Mouse (Mus musculus) hindbrain, embryonic 12.5 days (tissue): ENCODE measurements around the gene Trp53i11. TPM values are rescaled to one million over a fixed set of nuclear protein-coding genes. Genes with fewer than 3 reads are reported as not detected.
A peak's percentile ranks its signal among the peaks of the same experiment; 100 is the strongest.

Experiments used
- ATAC-seq: fragments of 200-750 bp; cut with Nextera tagmentation; 2 replicates; pipeline ENCODE4 v1.8.0; 2017; ENCODE audit warnings: moderate TSS enrichment; ENCODE audit not compliant: low FRiP score
- H3K27ac ChIP-seq: fragments of 300-500 bp; sonication (generic); 2 replicates; pipeline ENCODE4 v1.5.1; 2016; ENCODE audit warnings: mild to moderate bottlenecking
- H3K27me3 ChIP-seq: fragments of 300-500 bp; sonication (generic); 2 replicates; pipeline ENCODE4 v1.6.1; 2016; ENCODE audit warnings: mild to moderate bottlenecking
- H3K36me3 ChIP-seq: fragments of 300-500 bp; sonication (generic); 2 replicates; pipeline ENCODE4 v1.6.1; 2016; ENCODE audit warnings: mild to moderate bottlenecking
- H3K4me1 ChIP-seq: fragments of 300-500 bp; sonication (generic); 2 replicates; pipeline ENCODE4 v1.6.1; 2016
- H3K4me2 ChIP-seq: fragments of 300-500 bp; sonication (generic); replicated peaks from 2 replicates; pipeline ENCODE4 v1.6.1; 2016; ENCODE audit warnings: mild to moderate bottlenecking
- H3K4me3 ChIP-seq: fragments of 300-500 bp; sonication (generic); 2 replicates; pipeline ENCODE4 v1.5.1; 2016; ENCODE audit warnings: mild to moderate bottlenecking
- H3K9ac ChIP-seq: fragments of 300-500 bp; sonication (generic); 2 replicates; pipeline ENCODE4 v1.6.1; 2016; ENCODE audit warnings: mild to moderate bottlenecking, moderate library complexity
- H3K9me3 ChIP-seq: fragments of 300-500 bp; sonication (generic); replicated peaks from 2 replicates; pipeline ENCODE4 v1.6.1; 2016; ENCODE audit warnings: mild to moderate bottlenecking
- WGBS: fragments of 180-500 bp; shearing (Covaris S2); methylation state at CpG from one replicate; pipeline ENCODE4 v1.1.7; 2016; 5-methylcytosine and 5-hydroxymethylcytosine counted together
- polyA plus RNA-seq: library from polyadenylated mRNA; unstranded; fragments of >200 nt; fragmentation: Nextera tagmentation; extraction: Ambion mirVana; gene quantifications from 2 replicates; pipeline ENCODE4 v1.2.1, GENCODE M21; 2016

Gene Trp53i11
- polyA plus RNA-seq, 1 experiment from 2014 or later, result 142 TPM

DNA sequence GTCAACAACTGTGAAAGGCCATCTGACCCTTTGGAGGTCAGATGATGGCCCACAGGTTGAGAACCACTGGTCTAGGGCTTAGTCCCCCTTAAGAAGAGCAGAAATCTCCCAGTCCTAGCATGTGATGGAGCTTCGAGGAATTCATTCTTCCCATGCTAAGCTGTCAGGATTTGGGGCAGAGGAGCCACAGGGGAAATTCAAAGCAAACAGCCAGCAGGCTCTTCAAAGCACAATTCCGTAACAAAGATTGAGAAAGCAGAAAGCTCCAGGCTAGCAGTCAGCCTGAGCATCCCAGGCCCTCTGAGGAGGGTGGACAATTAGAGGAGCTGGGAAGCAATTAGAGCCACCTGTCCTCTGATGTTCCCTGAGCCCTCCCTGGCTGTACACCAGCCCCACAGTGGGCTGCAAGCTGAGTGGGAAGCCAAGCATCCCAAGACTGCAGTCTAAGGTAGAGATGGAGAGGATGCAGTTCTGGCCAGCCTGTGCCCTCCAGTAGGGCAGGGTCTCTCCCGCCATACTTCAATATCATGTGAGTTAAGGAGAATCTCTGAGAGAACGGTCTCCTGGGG is 26.8 kb upstream of the Trp53i11 start:
- WGBS, result 64% methylated on average over 4 of the region's 4 CpGs
- H3K4me1 ChIP-seq, result peaks cover 8% of the 10 kb centered on the region; the same call in 1 of the 2 replicates
- no peaks in the 10 kb centered on the region for H3K36me3 ChIP-seq
- H3K27ac ChIP-seq, result peak overlapping the region; percentile 30; the same call in 1 of the 2 replicates
- no peak overlapping the region for H3K4me3 ChIP-seq
- peak; percentile 54 for ATAC-seq
- no peaks in the 10 kb centered on the region for H3K27me3 ChIP-seq
- H3K4me2 ChIP-seq, result no peak overlapping the region
- no peaks in the 10 kb centered on the region for H3K9me3 ChIP-seq
- no peak overlapping the region for H3K9ac ChIP-seq

DNA sequence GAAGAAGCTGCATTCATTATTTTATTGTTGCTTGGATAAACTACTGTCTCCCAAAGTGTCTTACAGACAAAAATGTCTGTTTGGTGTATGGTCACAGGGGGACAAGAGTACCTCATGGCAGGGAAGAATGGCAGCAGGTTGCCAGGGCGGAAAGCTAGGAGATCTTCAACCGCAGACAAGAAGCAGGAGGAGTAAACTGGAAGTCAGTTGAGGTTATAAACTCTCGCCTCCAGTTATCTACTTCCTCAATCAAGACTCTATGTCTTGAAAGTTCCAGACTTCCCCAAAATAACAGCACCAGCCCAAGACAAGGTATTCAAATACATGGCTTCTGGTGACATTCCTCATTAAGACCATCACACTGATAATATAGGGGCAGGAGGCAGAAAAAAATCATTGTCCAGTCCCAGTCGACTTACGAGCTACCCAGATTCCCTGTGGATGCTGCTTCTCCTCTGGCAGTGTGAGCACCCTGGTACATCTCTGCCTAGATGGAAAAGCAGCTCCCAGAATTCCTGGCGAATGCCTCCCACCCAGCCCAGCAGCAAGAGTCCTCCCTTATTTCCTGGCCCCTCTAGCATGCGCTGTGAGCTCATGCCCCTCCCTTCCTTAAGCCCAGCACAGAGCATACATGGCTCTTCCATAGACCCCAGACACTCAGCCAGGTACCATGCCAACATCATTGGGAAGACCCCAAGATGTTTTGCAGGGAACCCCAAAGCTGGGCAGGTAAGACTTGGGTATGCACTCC is 25.3 kb upstream of the Trp53i11 start:
- Histone ChIP-seq H3K4me2 (no peak overlapping the region), H3K27me3 (no peaks in the 10 kb centered on the region), H3K4me3 (no peak overlapping the region), H3K9ac (no peak overlapping the region), H3K36me3 (no peaks in the 10 kb centered on the region), H3K27ac (no peak overlapping the region), H3K9me3 (no peaks in the 10 kb centered on the region), H3K4me1 (peaks cover 15% of the 10 kb centered on the region; the same call in 1 of the 2 replicates)
- no peak for ATAC-seq
- 86% methylated on average over 7 of the region's 7 CpGs for WGBS

DNA sequence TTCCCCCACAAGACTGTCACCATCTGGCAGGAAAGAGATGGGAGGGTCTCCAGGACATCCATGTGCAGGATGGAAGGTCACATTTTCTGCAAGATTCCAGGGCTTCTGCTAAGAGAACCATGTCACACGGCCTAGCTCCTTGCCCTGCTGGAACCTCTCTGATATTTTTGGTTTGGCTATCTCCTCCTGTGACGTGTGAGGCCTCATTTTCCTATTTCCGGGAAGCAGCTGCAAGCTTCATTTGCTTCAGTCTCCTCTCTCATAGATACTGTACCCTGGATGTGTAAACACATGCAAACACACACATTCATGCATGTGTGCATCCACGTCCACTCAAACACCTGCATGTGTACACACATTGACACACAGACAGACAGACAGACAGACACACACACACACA is 24.6 kb upstream of the Trp53i11 start:
- Histone ChIP-seq H3K4me3 (no peak overlapping the region), H3K9me3 (no peaks in the 10 kb centered on the region), H3K4me1 (peaks cover 15% of the 10 kb centered on the region; the same call in 1 of the 2 replicates), H3K9ac (no peak overlapping the region), H3K27me3 (no peaks in the 10 kb centered on the region), H3K27ac (no peak overlapping the region), H3K4me2 (no peak overlapping the region), H3K36me3 (no peaks in the 10 kb centered on the region)
- WGBS, result 84% methylated on average over 4 of the region's 4 CpGs
- no peak for ATAC-seq

DNA sequence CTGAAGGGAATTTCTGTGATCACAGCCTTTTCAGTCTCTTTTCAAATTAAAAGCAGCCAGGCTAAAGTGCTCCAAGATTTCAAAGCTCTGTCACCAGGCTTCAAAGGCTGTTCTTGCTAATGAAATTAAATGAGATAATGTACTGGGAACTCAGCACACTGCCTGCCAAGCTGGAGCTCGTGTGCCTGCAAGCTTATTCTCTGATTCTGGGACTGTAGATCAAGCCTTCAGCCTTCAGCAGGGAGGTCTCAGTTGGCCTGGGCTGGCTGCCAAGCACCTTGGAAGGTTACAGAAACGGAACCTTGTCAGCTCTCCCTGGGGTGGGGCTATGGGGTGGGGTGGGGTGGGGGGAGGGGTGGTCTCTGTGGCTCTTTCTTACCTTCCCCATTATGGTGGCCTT is 24.0 kb upstream of the Trp53i11 start:
- 29% methylated on average over 2 of the region's 2 CpGs for WGBS
- Histone ChIP-seq H3K9ac (no peak overlapping the region), H3K4me3 (no peak overlapping the region), H3K36me3 (no peaks in the 10 kb centered on the region), H3K4me1 (peaks cover 15% of the 10 kb centered on the region; the same call in 1 of the 2 replicates), H3K9me3 (no peaks in the 10 kb centered on the region), H3K27me3 (no peaks in the 10 kb centered on the region), H3K27ac (no peak overlapping the region), H3K4me2 (no peak overlapping the region)
- no peak for ATAC-seq

DNA sequence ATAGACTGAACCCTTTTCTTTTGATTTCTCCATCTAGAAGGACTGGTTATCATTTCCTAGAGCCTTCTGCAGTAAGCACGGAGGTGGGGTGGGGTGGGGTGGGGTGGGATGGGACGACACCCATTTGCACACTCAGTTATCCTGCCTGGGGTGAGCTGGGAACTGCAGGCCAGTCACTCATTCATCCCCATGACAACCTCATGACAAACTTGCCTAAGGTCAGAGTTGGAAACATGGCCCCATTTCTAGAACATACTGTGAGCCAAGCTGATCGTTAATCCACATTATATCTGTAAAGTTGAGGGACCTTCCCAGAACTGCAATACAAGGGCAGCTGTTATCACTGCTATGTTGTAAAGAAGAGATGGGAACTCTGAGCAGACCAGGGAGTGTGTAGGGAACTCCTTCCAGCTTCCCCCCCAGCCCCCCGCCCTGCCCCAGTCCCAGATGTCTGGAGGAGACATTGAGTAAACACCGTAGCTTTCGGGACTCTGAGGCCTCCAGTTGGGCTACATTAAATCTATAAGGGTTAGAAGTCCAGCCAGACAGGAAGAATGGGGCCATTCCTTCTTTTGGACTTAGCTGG is 23.5 kb upstream of the Trp53i11 start:
- no peak overlapping the region for H3K9ac ChIP-seq
- peaks cover 15% of the 10 kb centered on the region; the same call in 1 of the 2 replicates for H3K4me1 ChIP-seq
- no peak overlapping the region for H3K27ac ChIP-seq
- no peak for ATAC-seq
- 80% methylated on average over 6 of the region's 6 CpGs for WGBS
- H3K27me3 ChIP-seq, result no peaks in the 10 kb centered on the region
- no peak overlapping the region for H3K4me2 ChIP-seq
- no peaks in the 10 kb centered on the region for H3K9me3 ChIP-seq
- H3K4me3 ChIP-seq, result no peak overlapping the region
- H3K36me3 ChIP-seq, result no peaks in the 10 kb centered on the region

DNA sequence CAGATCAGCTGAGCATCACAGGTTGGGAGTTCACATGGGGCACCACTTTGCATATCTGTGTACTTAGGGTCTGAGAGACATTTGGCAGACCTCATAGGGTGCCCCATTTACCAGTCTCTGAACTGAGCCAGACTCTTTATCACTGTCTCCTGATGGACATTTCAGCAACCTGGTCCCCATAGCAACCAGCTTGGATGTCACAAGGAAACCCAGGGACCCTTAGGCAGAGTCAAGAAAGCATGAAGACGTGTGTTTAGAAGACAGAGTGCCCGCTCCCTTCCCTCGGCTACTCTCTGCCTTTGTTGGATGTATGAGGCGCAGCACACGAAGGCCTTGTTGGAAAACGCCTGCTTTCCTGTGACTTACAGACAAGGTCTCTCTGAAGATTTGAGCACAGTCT is 21.1 kb upstream of the Trp53i11 start:
- no peaks in the 10 kb centered on the region for H3K9me3 ChIP-seq
- no peaks in the 10 kb centered on the region for H3K27me3 ChIP-seq
- H3K9ac ChIP-seq, result no peak overlapping the region
- H3K4me2 ChIP-seq, result no peak overlapping the region
- no peaks in the 10 kb centered on the region for H3K36me3 ChIP-seq
- H3K27ac ChIP-seq, result no peak overlapping the region
- peaks cover 25% of the 10 kb centered on the region; the same call in 1 of the 2 replicates for H3K4me1 ChIP-seq
- 69% methylated on average over 6 of the region's 6 CpGs for WGBS
- peak; percentile 29; the same call in 1 of the 2 replicates for ATAC-seq
- no peak overlapping the region for H3K4me3 ChIP-seq

DNA sequence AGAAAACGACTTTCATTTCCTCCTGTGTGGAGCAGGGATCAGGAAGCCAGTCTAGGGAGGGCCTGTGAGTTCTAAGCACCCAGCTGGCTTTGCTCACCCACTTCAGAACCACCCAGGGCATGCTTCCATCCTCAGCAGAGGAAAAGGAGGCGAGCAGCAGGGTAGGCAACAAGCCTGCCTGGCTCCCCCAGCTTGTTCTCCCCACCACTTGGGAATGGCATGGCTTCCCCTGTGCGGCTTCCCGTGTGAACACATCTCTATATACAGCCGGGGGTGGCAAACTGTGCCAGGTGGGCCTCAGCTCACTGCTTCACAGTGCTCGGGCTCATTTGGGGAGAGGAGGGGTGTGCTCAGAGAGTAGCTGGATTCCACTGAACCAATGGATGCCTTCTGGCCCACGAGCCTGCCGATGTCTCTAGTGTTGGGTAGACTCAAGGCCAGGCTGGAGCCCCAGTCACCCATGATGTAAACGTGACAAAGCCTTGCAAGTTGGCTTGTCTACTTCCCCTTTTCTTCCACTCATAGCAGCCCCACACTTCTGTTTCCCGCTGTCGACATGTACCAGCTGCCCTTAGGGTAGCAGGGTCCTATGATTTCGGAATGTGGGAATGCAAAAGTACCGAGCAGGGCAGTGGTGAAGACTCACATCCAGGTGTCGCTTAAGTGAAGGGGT is 20.5 kb upstream of the Trp53i11 start:
- no peaks in the 10 kb centered on the region for H3K27me3 ChIP-seq
- no peak for ATAC-seq
- H3K36me3 ChIP-seq, result no peaks in the 10 kb centered on the region
- H3K4me1 ChIP-seq, result peaks cover 28% of the 10 kb centered on the region; the same call in 1 of the 2 replicates
- H3K9ac ChIP-seq, result no peak overlapping the region
- H3K27ac ChIP-seq, result no peak overlapping the region
- no peaks in the 10 kb centered on the region for H3K9me3 ChIP-seq
- no peak overlapping the region for H3K4me3 ChIP-seq
- 82% methylated on average over 14 of the region's 14 CpGs for WGBS
- no peak overlapping the region for H3K4me2 ChIP-seq

DNA sequence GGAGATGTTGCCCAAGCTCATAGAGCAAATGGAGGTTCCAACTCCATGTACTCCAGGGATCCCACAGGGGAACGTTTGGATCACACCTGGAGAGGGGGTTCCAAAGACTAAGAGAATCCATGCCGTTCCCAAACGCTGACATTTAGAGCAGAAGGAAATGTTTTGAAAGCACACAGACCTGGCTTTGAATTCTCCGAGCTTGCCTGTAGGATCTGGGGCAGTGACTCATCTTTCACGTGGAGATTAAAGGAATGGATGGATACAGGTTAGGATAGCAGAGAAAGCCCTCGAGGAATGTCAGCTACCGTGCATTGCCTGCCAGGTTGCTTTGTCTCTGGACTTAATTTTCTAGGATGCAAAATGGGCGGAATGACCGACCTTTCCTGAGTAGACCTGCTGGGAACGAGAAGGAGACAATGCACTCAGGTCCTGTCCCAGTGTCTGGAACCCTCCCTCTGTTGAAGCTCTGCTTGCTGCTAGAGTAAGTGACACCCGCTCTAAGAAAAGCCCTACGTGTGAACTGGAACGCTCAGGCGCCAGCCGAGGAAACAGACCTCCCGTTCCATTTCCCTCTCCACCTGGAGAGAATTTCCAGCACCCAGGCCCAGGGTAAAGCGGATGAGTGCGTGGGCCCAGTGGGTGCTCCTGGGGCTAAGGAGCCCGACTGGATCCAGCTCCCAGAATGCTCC is 17.0 kb upstream of the Trp53i11 start:
- Histone ChIP-seq H3K9me3 (no peaks in the 10 kb centered on the region), H3K9ac (no peak overlapping the region), H3K27me3 (no peaks in the 10 kb centered on the region), H3K27ac (peak overlapping the region; percentile 44; the same call in 1 of the 2 replicates), H3K4me2 (no peak overlapping the region), H3K36me3 (no peaks in the 10 kb centered on the region), H3K4me3 (no peak overlapping the region), H3K4me1 (peaks cover 48% of the 10 kb centered on the region)
- 73% methylated on average over 19 of the region's 19 CpGs for WGBS
- 0 out of 2 replicates have a peak, but pooled peaks have one; percentile 22 for ATAC-seq

DNA sequence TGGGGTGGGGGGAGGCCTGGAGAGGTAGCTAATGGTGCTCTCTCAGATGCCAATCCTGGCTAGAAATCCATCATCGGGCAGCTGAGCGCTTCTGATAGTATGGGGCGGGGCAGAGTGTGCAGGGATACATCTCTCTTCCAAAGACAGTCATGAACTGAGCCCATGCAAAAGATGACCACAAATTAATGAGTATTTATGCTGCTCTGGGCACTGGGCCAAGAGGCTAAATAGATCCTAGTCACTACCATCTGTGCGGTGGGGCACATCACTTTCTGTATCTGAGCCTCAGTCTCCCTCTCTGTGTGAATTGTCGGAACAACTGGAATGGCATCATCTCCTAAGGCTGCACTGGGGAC is 16.5 kb upstream of the Trp53i11 start:
- Histone ChIP-seq H3K27ac (peak overlapping the region; percentile 44; the same call in 1 of the 2 replicates), H3K4me2 (no peak overlapping the region), H3K4me1 (peaks cover 53% of the 10 kb centered on the region), H3K27me3 (no peaks in the 10 kb centered on the region), H3K9ac (no peak overlapping the region), H3K4me3 (no peak overlapping the region), H3K9me3 (no peaks in the 10 kb centered on the region), H3K36me3 (no peaks in the 10 kb centered on the region)
- ATAC-seq, result peak; percentile 21; the same call in 1 of the 2 replicates
- 68% methylated on average over 5 of the region's 5 CpGs for WGBS

DNA sequence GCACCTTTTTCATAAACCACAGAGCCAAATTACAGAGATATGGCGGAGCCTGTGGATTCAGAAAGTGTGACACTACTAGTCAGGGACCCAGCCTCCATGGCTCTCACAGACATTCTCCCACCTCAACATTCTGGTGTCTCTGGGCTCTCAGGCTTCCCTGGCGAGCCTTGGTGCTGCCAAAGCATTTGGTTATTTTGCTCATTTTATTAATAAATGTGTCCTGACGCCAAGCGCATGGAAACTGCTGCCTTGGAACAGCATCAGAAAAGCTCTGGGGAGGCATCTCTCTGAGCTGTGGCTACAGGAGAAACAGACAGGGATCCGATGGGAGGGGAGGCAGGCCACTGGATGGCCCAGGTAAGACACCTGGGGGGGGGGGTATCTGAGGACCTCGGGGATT is 15.4 kb upstream of the Trp53i11 start:
- no peak for ATAC-seq
- no peak overlapping the region for H3K27ac ChIP-seq
- WGBS, result 78% methylated on average over 6 of the region's 6 CpGs
- H3K4me1 ChIP-seq, result peaks cover 57% of the 10 kb centered on the region
- no peak overlapping the region for H3K9ac ChIP-seq
- no peaks in the 10 kb centered on the region for H3K9me3 ChIP-seq
- H3K36me3 ChIP-seq, result no peaks in the 10 kb centered on the region
- no peak overlapping the region for H3K4me2 ChIP-seq
- no peaks in the 10 kb centered on the region for H3K27me3 ChIP-seq
- no peak overlapping the region for H3K4me3 ChIP-seq

DNA sequence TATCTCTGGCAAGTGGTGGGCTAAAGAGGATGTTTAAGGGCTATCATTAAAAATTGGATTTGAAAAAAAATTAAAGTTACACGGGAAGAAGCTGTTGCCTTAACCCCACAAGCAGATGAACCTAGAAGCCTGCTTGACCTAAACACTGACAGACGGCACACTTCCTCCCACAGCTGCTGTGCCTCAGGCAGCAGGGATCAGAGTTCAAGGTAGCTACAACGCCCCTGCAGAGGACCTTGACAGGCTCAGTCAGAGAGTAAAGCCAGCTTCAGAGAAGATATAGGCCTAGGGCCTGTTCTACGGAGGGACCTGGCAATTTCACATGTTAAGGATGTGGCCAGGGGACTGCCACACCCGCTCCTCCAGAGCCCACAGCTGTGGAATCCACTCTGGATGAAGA is 14.9 kb upstream of the Trp53i11 start:
- Histone ChIP-seq H3K27me3 (no peaks in the 10 kb centered on the region), H3K27ac (no peak overlapping the region), H3K4me3 (no peak overlapping the region), H3K4me2 (no peak overlapping the region), H3K36me3 (no peaks in the 10 kb centered on the region), H3K4me1 (peaks cover 62% of the 10 kb centered on the region), H3K9me3 (no peaks in the 10 kb centered on the region), H3K9ac (0 out of 2 replicates have a peak overlapping the region, but pooled peaks have one; percentile 8)
- no peak for ATAC-seq
- 40% methylated on average over 5 of the region's 5 CpGs for WGBS

DNA sequence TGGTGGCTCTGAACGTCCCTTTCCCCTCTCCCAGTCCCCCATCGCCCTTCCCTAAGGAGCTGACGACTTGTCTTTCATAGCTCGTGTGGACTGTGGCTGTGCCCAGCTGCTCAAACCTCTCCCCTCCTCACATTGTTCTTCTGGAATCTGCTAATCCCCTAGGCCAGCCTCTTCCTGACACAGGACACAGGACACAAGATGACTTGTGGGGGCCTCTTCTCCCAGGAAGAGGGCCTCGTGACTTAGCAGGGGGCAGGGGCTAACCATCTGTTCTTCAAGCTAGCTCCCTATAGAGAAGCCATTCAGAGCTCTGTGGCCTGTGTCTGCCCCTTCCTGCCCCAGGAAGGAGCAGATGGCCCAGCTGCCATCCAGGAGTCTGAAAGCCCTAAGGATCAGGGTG is 13.2 kb upstream of the Trp53i11 start:
- Histone ChIP-seq H3K4me3 (no peak overlapping the region), H3K27me3 (peaks cover 7% of the 10 kb centered on the region; the same call in 1 of the 2 replicates), H3K36me3 (no peaks in the 10 kb centered on the region), H3K9ac (no peak overlapping the region), H3K4me1 (peaks cover 79% of the 10 kb centered on the region), H3K4me2 (no peak overlapping the region), H3K27ac (peak overlapping the region; percentile 60), H3K9me3 (no peaks in the 10 kb centered on the region)
- 11% methylated on average over 5 of the region's 5 CpGs for WGBS
- ATAC-seq, result peak; percentile 10; the same call in 1 of the 2 replicates
